Mouse (Mus musculus): ENCODE measurements around the gene Smpdl3a.

Smpdl3a gene

DNA sequence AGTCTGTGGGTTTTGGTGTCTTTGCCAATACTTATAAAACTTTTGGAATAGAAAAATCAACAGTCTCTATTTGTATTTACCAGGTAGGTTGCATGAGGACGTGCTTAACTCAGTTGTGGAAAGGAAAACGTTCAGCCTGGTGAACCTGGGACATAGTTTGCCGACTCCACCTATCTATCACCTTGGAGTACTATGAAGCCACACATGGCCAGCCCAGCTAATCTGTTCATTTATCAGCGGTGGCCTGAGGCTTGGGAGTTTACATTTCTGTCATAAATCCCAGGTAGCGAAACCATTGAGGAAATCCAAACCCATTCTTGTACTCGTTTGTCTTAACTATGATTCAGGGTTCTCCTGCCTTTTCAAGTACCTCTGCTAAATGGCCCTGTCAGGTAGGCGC lies at the start of gene Smpdl3a:
TSS of gene Smpdl3a (plus strand) at position 318 of the 400 bp plus-strand sequence.
- no peak for DNase-seq

DNA sequence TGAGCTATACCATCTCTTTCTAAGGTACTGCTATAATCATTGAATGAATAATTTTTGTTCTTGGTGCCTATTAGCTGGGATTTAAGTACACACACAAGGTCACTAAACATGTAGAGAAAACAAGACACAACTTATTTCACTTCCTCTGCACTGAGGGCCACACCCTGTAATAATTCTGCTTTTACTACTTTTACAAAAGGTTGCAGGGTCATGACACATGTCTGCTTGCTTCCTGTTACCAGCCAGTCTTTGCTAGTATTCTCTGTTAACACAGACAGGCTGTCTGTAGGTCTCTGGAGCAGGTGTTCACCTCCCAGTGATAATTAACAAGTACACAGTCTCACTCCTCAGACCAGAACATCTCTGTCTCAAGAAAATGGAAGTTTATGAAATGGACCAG lies 48.7 kb upstream of the Smpdl3a start:
- no peak for DNase-seq

DNA sequence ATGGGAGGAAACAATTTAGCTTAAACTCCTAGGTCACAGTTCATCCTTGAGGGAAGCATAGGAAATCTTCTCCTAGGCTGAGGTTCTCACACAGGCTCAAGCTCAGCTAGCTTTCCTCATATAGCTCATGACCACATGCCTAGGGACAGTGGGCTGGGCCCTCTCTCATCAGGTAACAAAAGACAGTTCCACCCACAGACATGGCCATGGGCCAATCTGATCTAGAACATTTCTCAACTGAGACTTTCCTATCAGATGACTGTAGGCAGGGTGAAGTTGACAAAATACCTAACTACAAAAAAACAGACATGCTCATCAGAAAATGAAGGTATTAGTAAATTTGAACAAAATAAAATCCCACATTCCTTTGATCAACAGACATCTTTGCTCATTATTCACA lies 47.0 kb upstream of the Smpdl3a start:
- DNase-seq = no peak

DNA sequence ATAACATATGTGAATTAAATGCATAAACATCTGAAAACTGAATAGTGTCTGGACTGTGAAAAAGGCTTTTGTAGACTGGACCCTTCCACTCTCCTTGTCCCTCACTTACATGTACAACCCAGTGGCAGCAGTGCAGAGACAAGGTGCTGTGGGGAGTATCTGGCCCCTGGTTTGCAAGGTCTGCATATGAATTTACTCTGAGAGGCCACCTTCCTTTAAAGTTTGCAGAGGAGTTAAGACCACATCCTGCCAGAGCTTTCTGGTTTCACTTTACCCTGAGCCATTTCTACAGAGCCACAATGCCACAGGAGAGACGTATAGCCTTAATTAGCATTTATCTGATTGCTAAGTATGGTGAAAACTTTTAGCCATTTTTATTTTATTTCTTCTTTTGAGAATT lies 40.8 kb upstream of the Smpdl3a start:
- DNase-seq = no peak

DNA sequence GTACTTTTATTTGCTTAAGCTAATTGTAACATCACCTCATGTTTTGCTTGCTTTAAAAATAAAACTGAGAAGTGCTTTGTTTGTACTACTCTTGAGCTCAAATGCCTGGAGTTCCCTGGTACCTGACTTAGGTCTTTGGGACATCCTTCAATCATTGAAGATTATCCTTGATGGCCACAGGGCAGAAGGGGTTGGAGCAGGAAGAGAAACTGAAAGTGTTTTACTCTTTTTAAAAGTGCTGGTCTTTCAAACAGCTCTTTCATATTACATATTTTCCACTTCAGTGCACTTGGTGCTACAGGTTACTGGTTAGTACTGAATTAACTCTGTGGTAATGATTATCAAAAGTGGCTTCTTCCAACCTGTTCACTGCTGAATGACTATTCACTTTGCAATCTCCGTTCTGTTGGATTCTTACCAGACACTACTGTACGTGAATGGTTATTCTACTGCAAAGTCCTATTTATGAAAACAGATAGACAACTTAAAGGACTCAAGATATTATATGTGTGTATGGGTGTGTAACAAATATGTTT lies 38.9 kb upstream of the Smpdl3a start:
- DNase-seq = no peak

DNA sequence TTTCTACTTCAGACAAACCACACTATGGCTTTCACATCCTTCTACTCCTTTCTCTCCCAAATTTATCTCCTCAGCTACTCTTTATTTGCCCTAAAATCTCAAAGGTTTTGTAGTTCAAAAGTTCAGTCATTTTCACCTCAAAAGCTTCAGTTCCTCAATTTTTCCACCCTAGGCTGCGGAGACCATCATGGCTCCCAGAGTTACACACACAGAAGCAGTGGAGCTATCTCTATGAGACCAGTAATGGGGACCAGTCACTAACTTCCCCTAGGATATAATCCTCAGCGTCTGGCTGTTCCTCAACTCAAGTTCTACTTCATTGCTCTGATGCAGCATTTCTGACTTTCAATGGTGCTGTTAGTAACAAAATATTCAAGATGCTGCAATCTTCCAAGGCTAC lies 35.1 kb upstream of the Smpdl3a start:
- no peak for DNase-seq

DNA sequence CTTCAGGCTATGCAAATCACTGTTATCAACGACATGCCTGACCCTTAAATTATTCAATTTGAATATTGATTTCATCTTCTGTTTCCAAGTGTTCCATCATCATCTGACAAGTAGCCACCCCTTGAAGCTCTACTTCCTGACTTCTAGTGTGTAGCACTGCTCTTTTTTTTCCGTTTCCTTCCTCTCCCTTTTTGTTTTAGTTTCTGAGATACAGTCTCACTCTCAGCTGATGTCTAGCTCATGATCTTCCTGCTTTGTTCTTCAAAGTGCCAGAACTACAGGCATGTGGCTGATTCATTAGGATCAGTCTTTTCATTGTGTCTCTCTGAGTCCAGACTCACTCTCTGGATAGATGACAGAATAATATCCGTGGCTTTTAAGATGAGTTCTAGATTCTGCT lies 33.4 kb upstream of the Smpdl3a start:
- DNase-seq = no peak

DNA sequence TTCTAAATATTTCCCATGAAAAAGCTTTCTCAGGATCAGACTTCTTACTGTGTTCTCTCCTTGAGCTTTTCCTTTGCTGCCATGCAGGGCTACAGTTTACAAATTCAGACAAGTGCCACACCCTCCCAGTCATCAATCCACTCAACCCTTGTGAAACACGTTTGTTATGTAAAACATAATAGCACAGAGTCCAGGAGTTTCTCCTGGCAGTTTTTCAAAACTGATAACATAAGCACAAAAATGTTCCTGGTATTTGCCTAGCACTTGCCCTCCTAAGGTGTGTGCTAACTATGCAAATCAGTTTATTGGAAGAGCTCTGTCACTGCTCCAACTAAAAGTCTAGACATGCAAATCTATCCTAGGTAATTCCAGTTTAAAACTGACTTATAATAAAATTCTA lies 31.1 kb upstream of the Smpdl3a start:
- DNase-seq = no peak

DNA sequence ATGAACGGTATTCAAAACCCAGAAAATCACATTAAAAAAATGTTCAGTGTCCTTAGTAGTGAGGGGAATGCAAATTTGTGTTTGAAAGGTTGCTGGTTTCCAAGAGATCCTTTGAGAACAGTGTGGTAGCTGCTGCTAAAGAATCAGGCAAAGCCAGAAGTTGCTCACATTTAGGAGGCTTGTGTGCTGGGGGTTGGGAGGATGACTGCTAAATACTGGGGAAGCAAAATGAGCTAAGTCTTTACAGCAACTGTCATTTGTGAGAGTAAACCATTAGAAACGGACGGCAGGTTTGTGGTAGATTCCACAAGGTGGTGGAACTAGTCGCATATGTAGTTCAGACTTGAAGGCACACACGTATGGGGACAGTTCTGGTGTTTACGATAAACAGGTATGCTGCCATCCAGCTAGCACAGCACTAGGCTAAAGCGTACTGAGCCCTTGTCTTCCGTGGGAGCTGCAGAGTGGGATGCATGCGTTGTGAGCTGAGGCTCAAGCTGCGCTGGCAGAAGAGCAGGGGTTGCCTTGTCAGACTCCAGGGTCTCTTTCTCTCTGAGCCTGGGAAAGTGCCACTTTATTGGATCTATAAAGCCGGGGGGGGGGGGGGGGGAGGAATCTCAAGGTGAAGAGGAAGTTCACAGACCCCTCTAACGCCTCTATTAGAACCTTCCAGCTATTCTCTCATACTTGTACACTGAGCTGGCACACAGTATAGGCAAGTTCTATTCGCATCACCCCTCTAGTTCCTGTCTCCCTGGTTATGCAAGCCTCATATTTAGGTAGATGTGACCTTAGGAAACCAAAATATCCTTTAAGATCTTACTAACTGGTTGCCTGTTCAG lies 10.6 kb upstream of the Smpdl3a start:
- DNase-seq = peak; percentile 28

DNA sequence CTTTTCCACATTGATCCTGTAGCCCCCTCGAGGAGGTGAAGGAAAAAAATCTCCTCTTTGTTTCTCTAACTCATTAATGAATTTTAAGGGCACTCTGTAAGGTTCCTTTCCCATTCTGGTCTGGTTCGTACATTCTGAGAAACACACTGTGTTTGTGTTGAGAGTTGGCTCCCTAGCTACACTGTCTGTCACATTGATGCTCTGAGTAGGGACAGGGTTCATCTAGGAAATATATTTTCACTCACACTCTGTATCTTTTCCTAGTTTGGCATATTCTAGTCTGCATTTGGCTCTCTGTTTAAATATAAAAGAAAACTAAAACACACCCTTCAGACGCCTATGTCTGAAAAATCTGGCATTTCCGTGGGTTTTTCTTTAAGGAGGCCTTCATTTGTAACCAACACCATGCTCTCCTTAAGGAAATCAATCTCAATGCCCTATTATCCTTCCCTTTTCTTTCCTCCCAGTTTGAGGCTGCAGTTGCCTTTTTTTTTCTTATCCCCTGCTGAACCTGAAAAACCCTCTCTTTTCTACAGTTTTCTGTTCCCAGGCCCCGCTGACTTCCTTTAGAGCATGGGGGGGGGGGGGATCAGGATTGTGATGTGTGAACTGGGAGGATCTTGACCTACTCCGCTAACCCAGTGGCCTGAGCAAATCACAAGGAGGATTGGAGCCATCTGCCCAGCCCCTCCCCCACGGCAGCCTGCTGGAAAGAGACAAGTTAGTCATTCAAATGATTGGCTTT lies 9.8 kb upstream of the Smpdl3a start:
- peak; percentile 90 for DNase-seq

DNA sequence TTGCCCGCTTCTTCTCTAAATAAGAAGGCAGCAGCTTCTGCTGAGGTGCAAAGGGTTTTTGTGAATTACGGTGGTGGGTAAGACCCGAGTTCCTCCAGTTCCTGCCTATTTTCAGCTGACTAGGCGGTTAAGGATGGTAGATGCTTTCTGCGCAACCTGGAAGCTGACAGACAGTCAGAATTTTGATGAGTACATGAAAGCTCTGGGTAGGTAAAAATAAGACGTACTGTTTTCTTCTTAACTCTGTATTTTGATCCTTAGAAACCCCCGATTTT lies 9.3 kb upstream of the Smpdl3a start, which contains the start of gene Fabp7:
TSS of gene Fabp7 (plus strand) at position 6 of the 275 bp plus-strand sequence.
- DNase-seq = no peak

DNA sequence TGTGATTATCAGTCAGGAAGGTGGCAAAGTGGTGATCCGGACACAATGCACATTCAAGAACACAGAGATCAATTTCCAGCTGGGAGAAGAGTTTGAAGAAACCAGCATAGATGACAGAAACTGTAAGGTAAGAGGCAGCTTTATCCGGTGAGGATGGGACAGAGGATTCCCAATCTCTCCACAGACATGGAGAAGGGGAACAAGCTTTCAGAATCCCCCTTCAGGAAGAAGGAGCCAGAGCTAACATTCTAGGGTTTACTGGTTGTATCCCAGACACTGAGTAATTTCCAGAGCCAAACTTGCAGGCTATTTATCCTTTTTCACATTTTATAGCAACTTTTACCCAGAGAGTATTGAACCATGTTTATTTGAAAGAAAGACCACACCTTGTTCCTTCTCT lies 8.6 kb upstream of the Smpdl3a start:
- no peak for DNase-seq

DNA sequence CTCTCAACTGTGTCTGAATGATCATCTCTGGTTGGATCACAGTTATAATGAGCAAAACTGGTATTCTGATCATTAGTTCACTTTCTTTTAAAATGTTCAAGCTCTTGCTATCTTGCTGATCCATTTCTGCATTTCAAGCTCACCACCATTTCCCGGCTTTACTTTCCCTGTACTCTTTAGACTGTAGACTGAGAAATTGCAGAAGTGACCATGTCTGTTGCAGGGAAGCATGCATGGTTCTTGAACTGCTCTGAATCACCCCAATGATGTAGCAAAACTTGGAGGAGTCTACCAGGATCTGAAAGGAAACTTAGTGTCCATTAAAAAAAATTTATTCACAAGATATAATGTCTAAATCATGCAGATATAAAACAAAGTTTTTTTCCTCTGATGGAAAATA lies 1.2 kb upstream of the Smpdl3a start:
- no peak for DNase-seq

DNA sequence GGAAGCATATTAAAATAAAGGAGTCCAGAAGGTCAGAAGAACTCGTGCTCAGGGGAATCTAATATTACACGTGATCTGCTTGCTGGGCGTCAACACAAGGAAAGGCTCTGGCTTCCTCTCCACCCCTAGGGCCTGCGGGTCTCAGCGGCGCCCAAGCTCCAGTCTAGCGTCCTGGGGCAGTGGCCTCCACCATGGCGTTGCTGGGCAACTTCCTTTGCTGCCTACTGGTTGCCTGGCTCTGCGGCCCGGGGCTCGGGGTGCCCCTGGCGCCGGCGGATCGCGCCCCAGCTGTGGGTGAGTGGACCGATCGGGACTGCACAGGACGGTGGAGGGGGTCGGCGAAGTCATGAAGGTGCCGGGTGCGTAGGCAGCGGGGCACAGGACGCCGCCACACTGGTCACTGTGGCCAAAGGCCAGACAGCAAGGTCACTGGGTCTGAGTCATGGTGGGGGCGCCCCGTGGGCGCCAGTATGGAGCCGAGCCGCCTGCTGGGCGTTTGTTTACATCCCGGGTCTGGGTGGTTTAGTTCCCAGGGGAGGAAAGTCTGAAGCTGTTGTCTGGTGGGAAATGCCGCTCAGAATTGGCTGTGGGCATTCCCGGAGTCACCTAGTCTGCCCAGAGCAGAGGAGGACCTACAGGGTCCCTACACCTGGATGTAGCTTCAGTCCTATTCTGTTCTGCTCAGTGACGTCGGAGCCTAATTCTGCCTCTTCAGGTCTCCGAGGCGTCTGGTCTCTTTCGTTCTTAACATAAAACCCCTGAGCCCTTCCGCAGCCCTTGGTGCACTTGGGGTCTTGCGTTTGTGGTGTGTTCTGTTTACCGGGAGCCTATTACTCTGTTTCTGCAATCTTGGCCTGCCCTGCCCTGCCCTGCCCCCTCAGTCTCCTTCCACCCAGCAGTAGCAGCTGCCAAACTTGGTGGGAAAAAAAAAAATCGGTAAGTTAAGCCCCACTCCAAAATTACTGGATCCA lies 641 bp downstream of the Smpdl3a start:
- peak; percentile 56 for DNase-seq

DNA sequence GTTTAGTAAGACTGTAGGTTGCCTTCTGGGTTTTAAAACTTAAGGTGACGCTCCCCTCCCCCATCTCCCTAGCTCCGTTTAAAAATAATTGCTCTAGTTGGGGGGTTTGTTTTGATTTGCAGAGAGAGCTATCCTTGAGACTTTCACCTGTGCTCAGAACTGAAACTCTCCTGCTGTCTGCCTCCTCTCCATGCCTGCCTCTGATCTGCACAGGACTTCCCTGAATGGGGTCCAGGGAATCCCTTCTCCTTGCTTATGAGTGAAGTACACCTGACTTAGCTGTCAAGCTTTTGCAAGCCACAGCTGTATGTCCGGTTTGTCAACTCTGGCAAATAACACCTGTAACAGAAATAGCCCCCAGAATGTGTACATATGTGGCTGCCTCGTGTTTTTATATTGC lies 1.4 kb downstream of the Smpdl3a start:
- no peak for DNase-seq

DNA sequence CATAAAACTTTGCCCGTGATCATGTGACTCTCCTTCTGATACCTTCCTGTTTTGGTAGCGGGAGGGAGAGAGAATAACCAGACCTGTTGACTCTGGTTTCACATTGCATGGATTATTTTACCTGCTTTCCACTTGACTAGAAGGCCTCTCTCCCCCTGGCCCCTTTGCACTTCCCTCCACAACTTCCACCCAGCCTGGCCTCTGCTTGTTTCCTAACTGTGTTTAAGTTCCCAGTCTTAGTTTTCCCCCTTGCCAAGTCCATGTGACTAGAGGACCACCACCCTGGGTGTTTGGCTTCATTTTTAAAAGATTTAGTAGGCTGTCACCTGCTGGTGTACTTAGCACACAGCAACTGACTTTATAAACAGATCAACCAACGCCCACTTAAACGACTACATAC lies 1.9 kb downstream of the Smpdl3a start:
- peak; percentile 49 for DNase-seq

DNA sequence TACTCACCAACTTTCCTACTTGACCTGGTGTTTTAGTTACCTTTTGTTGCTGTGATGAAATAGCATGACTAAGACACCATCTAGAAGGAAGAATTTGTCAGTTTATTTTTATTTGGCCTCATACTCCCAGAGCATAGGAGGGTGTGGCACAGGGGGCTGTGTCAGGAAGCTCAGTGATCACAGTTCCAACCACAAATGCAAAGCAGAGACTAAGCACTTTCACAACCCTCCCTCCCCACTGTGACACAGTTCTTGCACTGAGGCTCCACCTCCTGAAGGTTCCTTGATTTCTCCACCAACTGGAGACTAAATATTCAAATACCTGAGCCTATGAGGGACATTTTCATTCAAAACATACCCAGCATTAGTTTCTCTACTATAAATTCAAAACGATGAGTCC lies 5.4 kb downstream of the Smpdl3a start:
- no peak for DNase-seq

DNA sequence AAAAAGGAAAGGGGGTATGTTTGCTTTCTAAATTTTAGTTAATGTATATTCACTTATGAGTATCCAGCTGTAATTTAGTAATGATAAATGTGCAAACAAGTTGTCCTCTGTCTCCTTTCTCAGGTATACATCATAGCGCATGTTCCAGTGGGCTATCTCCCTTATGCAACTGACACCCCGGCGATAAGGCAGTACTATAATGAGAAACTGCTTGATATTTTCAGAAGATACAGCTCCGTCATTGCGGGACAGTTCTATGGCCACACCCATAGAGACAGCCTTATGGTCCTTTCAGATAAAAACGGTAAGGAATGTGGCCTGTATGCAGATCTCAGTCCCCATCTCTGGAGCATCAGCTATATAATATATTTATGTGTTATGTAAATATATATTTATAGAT lies 13.6 kb downstream of the Smpdl3a start:
- no peak for DNase-seq

DNA sequence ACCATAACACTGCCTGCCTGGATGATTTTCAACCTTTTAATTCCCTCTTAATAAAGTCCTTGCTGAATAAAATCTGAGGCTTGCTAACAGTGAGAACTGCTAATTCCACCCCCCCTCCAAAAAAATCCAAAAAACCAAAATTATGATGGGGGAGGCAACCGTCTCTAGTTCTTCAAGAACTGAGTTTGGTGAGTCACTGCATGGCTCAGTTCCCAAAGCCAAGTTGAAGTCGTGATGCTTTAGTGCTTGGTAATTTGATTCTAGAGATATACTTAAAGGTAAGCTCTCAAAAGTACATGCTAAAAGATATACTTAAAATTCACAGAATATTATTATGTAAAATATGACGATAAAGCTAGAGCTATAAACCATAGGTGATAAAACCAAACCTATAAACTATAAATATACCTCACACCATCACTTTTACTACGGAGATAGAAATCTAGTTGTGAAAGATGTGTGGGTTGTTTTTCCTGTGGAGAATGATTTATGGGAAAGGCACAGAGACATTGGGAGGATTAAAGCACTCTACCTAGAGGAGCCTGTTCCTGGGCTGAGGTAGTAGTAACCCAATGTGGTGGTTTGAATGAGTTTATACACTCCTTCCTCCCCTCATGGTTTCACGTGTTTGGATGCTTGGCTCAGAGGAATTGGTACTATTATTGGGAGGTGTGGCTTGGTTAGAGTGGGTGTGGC lies 18.2 kb downstream of the Smpdl3a start:
- no peak for DNase-seq

DNA sequence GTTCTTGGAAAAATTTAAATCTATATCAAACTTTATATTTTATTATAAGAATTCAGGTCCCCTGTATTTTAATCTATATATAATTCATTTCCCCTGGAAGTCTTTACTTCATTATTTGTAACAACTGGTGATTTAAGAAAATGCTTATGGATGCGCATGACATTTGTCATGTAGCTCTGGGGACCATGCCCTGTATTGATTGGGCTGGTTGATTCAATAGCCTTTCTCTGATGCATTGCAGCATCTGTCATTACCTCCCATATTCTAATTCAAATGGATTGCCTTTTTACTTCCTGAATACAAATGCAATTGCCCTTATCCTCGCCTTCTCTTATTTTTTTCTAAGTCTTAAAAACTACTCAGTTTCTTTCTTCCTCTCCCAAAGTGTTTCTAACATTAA lies 20.2 kb downstream of the Smpdl3a start:
- no peak for DNase-seq

DNA sequence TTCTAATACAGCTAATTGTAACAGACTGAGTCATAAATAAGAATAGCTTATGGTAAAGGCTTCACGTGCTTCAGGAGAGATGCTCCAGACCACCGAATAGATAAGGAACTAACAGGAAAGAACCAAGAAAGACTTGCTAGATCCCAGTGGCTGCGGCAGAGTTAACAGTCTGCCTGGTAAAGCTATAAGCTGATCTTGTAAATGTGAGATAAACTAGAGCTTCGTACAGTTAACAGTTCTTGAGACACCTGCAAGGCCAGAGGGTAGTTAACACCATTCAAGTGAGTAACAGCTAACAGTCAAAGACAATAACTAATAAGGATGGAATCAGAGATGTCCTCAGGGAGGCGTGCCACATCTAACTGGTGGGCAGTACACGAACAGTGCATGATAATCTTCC lies 21.7 kb downstream of the Smpdl3a start:
- no peak for DNase-seq

DNA sequence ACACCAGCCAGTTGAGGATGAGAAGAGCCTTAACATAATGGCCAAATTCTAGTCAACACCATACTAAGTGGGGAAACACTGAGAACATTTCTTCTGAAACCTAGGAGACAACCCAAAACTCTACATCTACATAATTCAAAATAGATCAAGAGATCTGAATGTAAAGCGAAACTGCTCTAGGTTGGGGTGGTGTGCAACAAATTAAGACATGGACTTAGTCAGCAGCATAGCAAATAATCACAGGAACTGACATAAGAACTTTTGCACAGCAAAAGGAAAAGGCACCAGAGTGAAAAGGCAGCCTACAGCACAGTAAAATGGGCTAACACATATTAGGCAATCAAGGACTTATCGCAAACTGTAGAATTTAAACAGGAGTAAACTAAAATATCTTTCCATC lies 25.1 kb downstream of the Smpdl3a start:
- no peak for DNase-seq

DNA sequence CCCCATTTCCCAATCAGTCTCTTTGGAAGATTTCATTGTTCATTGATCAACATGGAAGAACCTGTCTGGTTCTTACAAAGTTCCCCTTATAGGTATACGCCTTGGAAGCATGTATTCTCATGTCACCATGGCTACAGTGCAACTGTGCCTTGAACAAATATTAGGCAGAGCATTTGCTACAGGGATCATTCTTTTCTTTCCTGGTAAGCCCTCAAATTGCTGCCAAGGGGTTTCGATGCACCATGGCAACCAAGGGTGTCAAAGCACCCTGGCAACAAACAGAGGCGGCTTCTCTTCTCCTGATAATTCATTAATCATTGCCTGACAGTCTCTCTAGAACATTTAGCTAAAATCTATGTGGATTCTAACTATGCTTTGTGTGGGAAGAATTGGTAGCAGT lies 28.3 kb downstream of the Smpdl3a start:
- DNase-seq = peak; percentile 80

All from embryo, embryonic 11 days (tissue).